Mouse (Mus musculus) c-Kit-negative CD71-positive TER-119-positive erythroid progenitor cells, embryonic 14.5 days (primary cell): ENCODE data around the gene Psmd3.
A peak's percentile ranks its signal among the peaks of the same experiment; 100 is the strongest.
"Not testable (repeated sequence)": the region's sequence is repeated elsewhere in the genome, so short reads cannot be mapped to it uniquely, and the experiment has no call there.

ENCODE experiments used
- DNase-seq: peaks from one replicate; pipeline ENCODE4 v3.0.0-alpha.2; 2013; ENCODE audit warnings: low read depth, low spot score

The Psmd3 gene

DNA sequence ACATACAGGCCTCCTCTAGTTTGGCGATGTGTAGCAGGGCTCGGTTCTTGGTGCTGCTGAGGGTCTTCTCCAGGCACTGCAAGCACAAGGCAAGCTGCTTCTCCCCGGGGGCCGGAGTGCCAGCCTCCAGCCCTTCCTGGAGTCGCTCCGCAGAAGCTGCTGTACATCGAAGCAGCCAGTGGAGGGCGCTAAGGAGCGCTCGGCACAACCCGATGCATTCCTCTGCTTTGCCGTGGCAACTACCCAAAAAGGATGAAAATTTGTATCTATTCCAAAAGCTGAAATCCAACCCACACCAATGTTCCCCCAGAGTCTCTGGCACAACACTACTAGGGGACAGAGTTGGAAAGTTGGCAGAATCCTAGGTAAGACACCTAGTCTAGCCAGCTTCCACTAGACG lies 35.5 kb downstream of the Psmd3 start:
- no peak for DNase-seq

DNA sequence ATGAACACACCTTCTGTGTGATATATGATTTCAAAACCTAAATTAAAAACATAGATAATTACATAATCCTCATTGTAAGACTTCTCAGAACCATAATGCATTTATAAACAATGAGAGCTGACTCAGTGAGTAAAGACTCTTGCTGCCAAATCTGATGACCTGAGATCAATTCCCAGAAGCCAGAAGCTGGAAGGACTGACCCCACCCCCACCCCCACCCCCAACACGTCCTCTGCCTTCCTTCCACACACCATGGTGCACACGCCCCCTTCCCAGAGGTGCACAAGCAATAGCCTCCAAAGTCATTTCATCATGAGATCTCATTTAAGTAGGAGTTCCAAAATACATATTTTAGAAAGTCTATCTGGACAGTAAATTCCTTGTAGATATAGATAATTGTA lies 38.4 kb downstream of the Psmd3 start:
- no peak for DNase-seq

DNA sequence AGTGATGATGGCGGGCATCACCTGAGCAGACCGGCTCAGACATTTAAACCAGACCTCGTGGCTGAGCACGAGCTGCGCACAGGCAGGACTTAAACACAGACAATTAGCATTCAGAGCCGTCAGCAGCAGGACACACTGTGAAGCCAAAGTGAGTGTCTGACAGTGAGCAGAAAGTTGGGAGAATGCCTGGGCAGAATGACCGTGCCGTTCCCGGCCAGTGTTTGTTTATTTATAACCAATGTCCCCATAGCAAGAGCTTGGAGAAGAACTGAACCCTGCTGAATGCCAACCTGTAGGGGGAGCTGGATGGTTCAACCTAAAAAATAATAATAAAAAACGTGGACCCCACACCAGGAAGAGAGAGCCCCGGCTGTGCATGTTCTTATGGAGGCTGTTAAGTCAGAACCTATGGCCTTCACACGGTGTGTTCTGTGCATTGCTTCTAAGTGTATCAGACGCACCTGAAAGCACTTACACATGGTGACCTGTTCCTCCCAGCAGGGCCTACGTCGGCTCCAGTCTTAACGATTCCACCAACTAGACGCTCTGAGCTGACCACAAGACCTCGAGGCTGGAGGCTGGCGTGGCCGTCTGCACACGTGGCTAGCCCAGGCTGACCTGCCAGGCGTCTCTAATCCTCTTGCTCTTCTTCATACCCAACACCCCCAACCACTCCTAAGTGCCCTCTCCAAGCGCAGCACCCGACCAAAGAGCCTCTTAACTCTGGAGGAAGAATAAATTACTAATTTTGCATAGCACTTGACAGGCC lies 39.3 kb downstream of the Psmd3 start:
- DNase-seq = no peak

DNA sequence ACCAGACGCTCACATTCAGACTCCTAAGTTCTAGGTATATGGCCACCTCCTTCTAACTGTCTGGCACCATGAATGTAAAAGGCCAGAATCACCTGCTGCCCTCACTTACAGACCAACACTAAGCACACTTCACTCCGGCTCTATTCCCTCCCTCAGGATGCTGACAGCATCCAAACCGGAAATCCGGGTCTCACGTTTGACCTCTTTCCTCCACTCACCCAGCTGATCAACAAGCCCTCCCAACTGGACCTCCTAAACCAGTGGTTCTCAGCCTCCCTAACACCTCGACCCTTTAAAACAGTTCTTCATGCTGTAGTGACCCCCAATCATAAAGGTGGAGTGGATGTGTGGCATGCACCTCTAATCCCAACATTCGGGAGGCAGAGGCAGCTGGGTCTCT lies 40.7 kb downstream of the Psmd3 start:
- DNase-seq = no peak

DNA sequence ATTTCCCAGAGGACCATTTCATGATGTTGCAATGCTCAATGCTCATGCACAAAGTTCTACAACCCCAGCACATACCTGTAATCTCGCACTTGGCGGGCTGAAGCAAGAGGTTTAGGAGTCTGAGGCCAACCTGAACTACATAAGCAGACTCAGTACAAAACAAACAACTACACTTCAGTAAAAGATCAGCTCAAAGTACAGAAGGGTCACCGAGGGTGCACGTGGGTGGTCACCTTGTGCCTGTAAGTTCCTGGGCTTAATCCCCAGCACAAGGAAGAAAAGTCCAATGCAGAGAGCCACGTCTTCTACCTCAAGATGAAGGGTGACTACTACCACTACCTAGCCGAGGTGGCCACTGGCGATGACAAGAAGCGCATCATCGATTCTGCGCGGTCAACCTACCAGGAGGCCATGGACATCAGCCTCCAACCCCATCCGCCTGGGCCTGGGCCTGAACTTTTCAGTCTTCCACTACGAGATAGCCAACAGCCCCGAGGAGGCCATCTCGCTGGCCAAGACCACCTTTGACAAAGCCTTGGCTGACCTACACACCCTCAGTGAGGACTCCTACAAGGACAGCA lies 43.7 kb downstream of the Psmd3 start:
- DNase-seq = no peak

DNA sequence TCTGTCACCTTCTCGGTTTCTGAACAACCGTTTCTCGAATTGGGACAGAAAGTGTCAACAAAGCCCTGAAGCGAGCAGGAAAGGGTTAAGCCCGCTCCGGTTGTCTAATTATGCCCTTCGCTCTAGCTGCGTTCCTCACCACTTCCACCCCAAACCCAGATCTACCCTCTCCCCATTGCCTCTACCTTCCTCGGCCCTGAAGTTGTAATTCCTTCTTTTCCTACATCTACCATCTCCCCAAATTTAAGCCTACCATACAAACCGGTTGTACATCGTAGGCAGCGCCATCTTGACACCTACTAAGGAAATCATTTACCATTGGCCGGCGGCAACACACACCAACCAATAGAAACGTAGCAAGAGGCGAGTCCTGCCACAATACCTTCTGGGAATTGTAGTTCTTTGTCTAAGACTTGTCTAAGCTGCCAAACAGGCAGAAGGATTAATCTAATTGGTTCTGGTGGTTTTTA lies 46.8 kb downstream of the Psmd3 start, which contains the start of gene Med24:
Gene Med24, minus strand, starts transcription at position 317 of the 470 bp plus-strand sequence.
- DNase-seq = peak; percentile 83

DNA sequence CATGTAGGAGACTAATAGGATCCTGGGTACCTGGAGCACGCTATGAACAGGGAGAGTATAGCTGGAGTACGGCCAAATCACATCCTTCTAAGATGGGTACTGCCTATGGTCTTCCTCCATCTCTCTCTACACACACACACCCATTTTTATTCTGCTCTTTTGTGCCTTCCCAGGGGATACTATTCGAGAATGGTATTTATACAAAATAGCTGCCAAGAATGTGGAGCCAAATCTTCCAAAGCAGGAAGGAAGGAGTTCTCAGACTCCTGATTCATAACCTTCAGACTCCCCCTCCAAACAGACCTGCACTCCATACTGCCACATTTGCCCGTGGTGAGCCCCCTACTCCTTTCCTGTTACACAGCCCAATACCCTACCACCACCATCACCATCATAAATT lies 48.4 kb downstream of the Psmd3 start:
- no peak for DNase-seq

DNA sequence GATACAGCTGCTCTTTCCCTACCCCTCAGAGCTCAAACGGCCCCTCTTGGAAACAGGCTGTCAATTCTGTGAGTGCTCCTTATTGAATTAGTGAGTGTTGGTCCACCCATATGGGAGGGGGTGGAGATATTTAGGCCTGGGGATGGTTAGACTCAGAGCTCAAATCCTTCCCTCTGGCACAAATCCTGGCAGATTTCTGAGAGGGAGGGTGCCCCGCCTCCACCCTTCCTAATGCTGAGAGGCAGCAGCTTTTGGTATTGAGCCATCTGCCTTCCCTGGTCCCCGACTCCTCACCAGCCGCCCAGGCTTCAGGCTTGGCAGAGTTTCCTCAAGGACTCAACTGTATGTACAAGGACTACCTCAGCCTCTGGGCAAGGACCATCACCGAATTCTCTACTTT lies 48.8 kb downstream of the Psmd3 start:
- no peak for DNase-seq

DNA sequence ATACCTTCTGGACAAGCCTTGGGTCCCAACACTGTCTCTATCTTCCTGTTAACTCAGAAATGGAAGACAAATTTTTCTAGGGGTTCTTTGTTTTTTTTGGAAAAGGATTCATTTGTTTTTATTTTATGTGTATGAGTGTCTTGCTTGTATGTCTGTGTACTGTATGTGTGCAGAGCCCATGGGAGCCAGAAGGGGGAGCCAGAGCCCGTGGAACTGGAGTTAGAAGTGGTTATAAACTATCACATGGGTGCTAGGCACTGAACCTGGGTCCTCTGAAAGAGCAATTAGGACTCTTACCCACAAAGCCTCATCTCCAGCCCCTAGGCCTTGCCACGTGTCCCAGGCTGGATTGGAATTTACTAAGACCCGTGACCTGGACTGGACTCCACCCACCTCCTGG lies 51.7 kb downstream of the Psmd3 start:
- no peak for DNase-seq

DNA sequence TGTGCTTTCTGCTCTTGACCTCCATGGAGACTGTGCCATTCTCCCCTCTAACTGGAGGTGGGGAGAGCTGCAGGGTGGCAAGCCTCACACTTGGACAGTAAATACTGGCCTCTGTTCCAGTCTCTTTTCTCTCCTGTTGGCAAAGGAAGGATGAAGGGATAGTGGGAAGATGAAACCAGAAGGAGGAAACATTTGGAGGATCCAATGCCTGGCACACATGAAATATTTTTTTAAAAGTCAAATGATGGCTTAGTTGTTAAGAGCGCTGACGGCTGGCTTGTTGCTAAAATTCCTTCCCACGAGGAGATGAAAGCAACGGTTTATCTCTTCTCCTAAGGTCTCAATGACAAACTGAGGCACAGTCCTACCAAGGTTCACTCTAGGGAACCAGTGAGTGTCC lies 52.8 kb downstream of the Psmd3 start:
- no peak for DNase-seq

DNA sequence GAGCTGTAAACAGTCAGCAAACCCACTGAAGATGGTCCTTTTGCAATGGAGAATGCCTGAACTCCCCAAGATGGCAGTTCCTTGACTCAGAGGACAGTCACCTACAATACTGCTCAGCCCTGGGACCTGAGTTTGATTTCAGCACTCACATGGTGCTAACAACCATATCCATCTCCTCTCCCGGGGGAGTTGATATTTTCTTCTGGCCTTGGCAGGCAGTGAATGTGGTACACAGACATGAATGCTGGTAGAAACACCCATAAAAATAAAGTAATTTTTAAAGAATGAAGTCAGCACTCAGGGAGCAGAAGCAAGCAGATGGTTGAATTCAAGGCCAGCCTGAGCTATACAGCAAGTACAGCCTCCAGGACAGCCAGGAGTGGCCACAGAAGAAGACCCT lies 53.8 kb downstream of the Psmd3 start:
- no peak for DNase-seq

DNA sequence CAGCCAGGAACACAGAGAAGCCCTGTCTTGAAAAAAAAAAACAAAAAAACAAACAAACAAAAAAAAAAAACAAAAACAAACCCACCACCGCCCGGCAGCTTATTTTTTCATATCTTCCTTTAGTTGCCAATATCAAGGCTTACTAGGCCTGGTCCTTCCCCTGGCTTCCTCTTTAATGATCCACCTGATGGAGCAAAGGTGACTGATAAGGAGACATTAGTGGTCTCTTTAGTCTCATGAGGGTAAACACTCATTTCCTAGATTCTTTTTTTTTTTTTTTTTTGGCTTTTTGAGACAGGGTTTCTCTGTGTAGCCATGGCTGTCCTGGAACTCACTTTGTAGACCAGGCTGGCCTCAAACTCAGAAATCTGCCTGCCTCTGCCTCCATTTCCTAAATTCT lies 54.9 kb downstream of the Psmd3 start:
- DNase-seq = not testable (repeated sequence)

DNA sequence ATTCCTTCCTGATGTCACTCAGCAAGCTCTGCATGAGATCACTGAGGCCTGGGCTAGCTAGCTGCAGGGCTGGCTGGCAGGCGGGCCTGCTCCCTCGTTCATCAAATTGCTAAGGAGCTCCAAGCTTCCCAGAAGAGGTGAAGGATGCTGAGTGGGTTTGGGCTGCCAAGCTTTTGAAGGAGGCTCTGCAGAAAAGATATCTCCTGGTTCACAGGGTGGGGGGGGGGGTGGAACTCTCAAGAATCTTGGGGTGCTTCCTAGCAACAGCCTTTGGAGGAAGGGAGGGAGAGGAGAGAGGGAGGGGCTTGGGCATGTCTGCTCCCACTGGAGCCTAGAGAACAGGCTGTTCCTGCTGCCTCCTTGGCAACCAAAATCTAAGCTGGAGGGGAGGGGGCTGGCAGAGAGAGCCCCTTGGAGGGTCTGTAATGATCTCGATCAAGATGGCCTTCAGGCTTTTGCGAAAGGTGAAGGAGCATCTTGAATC lies 56.1 kb downstream of the Psmd3 start:
- DNase-seq = no peak

DNA sequence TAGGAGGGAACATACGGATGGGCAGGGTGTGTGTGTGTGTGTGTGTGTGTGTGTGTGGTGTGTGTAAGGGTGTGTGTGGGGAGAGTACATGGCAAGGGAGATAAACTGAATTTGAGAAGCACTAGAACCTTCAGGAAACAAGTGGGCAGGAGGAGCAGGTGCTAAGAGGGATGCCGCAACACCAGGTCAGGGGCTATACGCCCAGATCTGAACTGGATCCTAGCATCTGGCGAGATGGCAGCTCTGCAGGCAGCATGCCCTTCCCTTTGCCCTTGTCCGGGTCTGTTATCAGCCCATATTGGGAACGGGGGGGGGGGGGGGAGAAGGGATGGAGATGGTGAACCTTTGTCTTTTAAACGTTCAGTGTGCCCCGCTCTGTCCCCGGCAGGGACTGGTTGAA lies 56.6 kb downstream of the Psmd3 start:
- DNase-seq = no peak

DNA sequence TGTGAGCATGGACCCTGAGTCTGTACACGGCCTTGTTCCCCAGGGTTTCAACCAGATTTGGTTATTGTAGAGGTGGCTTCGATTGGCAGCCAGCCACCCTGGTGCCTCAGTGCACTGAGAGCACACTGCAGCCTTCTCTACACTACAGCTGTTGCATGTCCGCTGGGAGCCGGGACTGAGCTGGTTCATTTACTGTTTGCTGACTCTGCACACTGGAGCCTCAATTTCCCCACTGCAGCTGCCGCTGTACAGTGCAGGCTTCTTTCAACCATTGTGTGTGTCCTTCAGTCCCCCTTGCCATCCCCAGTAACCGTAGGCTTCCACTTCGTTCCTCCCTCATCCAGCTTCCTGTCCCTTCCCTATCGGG lies 57.7 kb downstream of the Psmd3 start:
- no peak for DNase-seq

DNA sequence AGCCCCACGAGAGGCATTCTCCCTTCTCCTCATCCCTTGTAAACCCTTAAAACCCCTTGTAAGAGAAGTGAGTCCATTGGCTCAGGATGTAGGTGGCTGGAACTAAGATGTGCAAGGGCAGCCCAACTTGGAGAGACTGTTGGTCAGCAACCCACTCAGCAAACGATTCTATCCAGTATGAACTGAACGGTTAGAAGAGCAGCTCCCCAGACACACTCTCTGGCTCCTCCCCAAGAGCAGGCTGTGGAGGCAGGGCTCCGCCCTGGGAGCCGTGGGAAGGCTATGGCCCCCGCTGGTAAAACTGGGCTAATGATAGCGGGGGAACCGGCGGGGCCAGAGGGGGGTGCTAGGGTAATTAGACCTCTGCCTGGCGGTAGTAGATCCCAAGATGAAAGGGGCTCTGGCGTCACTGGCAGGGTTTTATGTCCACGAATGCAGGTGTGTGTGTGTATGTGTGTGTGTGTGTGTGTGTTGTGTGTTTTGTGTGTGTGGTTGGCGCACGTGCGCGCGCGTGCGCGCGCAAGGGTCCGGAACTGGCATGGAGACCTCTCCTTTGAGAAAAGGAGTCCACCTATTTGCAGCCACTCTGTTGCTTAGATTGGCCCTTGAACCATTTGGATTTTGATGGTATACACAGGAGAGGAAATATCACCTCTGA lies 58.2 kb downstream of the Psmd3 start, which contains the start of gene Thra:
Gene Thra, plus strand, starts transcription at position 246 of the 658 bp plus-strand sequence.
- DNase-seq = peak; percentile 60

DNA sequence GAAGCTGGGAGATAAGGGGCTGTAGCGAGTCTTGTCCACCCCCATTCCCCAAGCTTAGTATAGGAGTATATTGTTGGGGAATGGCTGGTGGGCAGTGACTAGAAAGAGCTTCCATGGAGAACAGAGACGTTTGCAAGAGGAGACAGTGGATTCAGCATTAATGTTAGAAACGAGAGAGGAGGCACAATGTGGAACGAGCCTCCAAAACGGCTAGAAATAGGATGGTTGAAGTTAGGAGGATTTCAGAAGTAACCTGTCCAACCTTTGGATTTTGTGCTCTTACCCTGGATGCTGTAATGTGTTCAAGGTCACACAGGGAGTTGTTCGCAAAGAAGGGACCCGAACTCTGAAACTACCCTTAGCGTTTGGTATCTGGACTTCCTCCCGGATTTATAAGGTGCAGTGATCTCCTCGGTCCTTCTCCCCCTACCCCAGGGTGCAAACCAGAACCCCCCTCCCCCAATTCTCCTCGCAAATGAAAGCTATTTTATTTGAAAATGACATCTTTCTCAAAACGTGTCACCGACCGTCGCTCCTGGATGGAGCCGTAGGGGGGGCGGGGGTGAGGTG lies 58.8 kb downstream of the Psmd3 start:
- DNase-seq = no peak

DNA sequence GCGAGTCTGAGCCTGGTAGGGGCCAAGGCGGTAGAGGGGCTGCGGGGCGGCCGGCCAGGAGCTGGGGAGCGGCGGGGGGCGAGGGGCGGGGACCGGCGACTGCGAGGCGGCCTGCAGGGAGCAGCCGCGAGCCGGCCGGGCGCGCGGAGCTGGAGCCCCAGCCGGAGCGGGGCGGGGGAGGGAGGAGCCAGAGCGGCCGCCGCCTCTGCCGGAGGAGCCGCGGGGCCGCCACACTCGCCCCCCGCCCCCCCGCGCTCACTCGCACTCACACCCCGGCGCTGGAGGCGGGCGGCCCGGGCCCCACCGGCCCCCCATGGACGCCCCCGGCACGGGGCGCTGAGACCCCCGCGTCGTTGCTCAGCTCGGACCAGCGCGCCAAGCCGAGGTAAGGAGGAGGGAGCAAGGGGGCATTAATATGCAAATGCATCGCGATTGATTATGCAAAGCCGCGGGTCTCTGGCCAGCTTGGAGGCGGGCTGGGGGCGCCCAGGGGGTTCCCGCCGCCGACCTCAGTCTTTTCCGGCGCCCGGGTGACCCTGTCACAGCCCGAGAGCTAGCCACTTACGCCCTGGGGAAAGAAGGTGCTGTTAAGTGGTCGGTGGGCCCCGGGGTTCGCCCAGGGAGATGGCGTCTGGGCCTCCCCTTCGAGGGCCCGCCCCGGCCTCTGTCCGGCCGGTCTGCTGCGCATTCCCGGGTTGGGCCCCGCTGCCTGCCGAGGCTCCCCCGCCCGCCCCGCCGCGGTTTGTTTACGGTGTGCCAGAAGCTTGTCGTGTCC lies 59.5 kb downstream of the Psmd3 start:
- DNase-seq = no peak

DNA sequence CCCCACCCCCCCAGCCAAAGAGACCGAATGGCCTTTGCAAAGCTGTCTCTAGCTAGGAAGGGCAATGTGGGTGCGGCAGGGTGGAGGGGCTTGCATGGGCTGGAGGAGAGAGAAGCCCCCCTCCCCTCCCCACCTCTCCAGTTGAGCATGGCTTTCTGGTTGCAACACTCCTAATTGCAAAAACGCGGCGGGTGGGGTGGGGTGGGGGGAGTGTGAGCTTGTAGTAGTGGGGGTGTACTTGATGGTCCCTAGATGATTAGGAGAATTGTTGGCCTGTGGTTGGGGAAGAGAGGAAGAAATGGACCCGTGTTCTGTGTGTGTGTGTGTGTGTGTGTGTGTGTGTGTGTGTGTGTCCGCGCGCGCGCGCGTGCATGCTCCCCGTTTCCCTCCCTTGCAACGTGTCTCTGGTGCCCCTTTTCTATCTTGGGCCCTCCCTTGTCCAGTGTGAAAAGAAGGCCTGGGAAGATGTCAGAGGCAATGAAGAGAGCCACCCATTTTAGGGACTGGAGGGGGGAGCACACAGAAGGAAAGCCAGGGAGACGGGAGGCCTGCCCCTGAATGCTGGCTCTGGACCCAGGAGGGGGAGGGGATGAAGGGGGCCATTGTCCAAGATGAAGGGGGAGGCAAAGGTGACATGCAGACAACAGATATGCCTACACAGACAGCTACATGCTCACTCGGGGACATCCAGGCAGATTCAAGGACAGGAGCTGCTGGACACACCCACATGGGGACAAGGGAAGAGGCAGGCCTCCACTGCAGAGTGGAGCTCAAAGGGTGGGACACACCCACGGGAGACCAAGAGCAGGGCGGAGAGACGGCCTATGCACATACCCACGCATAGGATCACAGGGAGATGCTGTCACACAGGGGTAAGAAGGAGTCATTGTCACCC lies 60.3 kb downstream of the Psmd3 start:
- DNase-seq = no peak

DNA sequence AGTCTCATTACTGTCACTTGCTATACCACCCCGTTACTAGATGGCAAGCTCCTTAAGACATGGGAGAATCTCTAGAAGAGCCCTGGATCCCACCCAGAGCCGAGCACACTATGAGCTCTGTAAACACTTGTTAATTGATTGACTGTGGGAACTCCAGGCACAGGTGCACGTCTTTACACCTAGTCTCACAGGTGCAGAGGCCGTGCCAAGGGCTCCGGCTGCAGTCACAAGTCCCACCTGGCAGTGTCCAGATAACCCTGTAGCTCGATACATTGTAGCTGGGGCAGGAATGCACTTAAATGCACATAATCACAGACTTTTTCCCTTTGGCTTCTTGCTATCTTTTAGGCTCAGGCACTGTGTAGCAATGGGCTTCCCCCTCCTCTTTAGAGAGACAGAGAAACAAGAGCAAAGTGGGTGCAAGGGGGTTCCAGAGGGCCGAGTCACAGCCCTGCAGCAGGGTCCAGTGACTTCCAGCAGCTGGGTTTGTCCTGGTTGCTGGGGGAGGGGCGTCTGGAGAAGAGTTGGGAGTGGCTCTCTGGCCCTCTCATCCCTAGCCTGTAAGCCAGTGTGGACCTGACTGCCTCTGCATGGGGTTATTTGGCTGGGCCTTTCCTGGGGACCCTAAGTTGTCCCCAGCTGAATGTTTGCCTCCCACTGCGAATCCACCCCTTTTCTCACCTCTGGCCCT lies 61.4 kb downstream of the Psmd3 start:
- no peak for DNase-seq
